Mouse (Mus musculus): ENCODE measurements at regions not wholly inside any gene's neighbourhood (a gene's known extent, or its start where the extent isn't known, plus 50 kb on each side); places are given as distances from the start of the nearest gene placed in this dataset.
"Not testable (repeated sequence)": the region's sequence is repeated elsewhere in the genome, so short reads cannot be mapped to it uniquely, and the experiment has no call there.

DNA sequence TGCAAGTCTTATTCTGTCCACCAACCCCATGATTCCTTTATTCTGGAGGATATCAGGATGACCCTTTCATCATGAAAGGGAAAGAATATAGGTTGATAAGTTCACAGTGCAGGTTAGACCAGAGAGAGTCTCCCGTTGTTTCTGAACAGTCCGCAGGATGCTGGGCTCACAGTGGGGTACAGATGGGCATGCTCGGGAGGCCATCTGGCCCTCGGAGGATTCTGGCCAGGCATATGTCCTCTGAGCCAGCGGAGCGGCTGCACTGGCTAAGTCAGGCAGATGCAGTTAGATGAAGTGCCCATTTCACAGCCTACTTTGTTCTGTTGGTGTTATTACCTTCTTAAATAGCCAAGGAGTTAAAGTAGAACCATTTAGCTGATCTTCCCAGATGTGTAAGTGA, 135.3 kb upstream of the Tas2r119 start:
- no peaks in the 10 kb centered on the region for H3K36me3 ChIP-seq
- H3K4me2 ChIP-seq (replicated peaks): no peak overlapping the region
- H3K27ac ChIP-seq (replicated peaks): no peak overlapping the region
- H3K9ac ChIP-seq (replicated peaks): no peak overlapping the region
- H3K9me3 ChIP-seq: no peaks in the 10 kb centered on the region
- ATAC-seq (ENCODE audit: low FRiP score, low read depth): no peak
- H3K4me1 ChIP-seq: no peaks in the 10 kb centered on the region
- no peaks in the 10 kb centered on the region for H3K27me3 ChIP-seq
- H3K4me3 ChIP-seq: no peak overlapping the region
- WGBS: 87% methylated on average over 6 of the region's 6 CpGs

DNA sequence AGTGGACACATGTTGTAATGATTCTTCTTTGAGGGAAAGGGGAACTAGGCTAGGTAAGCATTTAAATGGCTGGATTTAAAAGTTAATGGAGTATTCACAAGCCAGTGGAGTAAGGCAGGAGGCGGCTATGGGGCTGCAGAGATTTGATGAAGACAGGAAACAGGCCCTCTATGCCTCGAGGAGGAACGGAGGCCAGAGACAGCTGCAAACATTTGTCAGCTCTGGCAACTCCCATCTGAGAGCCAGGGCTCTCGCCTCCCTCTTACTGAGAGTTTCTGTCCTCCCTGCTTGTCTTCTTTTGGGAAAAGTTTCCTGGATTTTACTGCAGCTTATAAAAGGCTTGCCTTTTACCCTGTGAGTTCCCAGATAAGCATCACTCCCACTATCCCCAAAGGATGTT, 134.9 kb upstream of the Tas2r119 start:
- no peak overlapping the region for H3K4me3 ChIP-seq
- no peaks in the 10 kb centered on the region for H3K27me3 ChIP-seq
- ATAC-seq (ENCODE audit: low FRiP score, low read depth): no peak
- no peaks in the 10 kb centered on the region for H3K9me3 ChIP-seq
- 69% methylated on average over 4 of the region's 4 CpGs for WGBS
- H3K36me3 ChIP-seq: no peaks in the 10 kb centered on the region
- H3K4me1 ChIP-seq: no peaks in the 10 kb centered on the region
- no peak overlapping the region for H3K9ac ChIP-seq (replicated peaks)
- H3K4me2 ChIP-seq (replicated peaks): no peak overlapping the region
- H3K27ac ChIP-seq (replicated peaks): no peak overlapping the region

DNA sequence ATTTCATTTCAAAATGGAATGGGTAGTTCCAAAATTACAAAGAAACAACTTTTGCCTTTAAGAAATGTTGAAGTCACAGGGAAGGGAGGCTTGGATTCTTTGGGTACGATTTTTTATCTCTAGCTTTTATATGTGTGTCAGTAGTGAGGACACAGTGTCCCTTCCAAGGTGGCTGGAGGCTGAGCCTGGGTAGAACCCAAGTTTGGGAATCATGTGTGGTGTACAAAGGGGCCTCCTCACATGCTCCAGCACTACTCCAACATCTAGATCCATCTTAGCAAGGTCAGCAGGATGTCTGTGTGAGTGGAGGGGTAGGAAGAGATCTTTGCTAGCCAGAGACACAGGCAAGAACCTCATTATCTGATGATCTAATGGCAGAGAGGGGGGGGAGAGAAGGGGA, 134.5 kb upstream of the Tas2r119 start:
- Histone ChIP-seq H3K4me1 (no peaks in the 10 kb centered on the region), H3K4me2 (replicated peaks) (no peak overlapping the region), H3K4me3 (no peak overlapping the region), H3K9me3 (no peaks in the 10 kb centered on the region), H3K27me3 (no peaks in the 10 kb centered on the region), H3K27ac (replicated peaks) (no peak overlapping the region), H3K9ac (replicated peaks) (no peak overlapping the region), H3K36me3 (no peaks in the 10 kb centered on the region)
- no peak for ATAC-seq (ENCODE audit: low FRiP score, low read depth)
- WGBS: 91% methylated on average over 1 of the region's 1 CpGs

DNA sequence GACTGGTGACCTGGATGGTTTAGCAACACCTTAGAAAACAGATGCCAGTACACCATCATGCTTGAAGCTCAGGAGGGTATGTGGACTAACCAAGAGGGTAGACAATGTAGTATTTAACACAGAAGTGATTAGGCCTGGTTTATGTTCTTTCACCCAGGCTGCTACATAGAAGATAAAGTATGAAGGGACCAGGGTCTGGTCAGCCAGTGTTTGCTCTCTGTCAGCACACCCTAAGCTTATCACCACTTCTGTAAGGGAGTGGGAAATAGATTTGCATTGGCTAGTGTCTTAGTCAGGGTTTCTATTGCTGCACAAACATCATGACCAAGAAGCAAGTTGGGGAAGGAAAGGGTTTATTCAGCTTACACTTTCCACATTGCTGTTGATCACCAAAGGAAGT, 133.9 kb upstream of the Tas2r119 start:
- no peak overlapping the region for H3K27ac ChIP-seq (replicated peaks)
- H3K9ac ChIP-seq (replicated peaks): no peak overlapping the region
- no peaks in the 10 kb centered on the region for H3K27me3 ChIP-seq
- no peak overlapping the region for H3K4me2 ChIP-seq (replicated peaks)
- H3K4me3 ChIP-seq: no peak overlapping the region
- H3K4me1 ChIP-seq: no peaks in the 10 kb centered on the region
- H3K36me3 ChIP-seq: no peaks in the 10 kb centered on the region
- ATAC-seq (ENCODE audit: low FRiP score, low read depth): no peak
- no peaks in the 10 kb centered on the region for H3K9me3 ChIP-seq

DNA sequence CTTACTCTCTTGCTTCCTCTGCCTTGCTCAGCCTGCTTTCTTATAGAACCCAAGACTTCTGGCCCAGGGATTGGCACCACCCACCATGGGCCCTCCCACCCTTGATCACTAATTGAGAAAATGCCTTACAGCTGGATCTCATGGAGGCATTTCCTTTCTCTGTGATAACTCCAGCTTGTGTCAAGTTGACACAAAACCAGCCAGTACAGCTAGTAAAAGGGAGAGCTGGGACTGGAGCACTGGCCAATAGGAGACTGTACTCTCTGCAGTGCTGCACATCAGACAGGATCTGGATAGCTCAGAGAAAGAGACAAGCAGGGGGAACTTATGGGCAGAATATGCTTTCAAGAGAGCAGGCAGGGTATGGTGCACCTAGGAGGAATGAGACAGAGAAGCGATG, 133.4 kb upstream of the Tas2r119 start:
- not testable (repeated sequence) for ATAC-seq (ENCODE audit: low FRiP score, low read depth); H3K9me3 ChIP-seq; H3K9ac ChIP-seq (replicated peaks); H3K4me3 ChIP-seq; H3K4me2 ChIP-seq (replicated peaks); H3K27ac ChIP-seq (replicated peaks); H3K36me3 ChIP-seq; H3K4me1 ChIP-seq; H3K27me3 ChIP-seq
- WGBS: 97% methylated on average over 1 of the region's 1 CpGs

DNA sequence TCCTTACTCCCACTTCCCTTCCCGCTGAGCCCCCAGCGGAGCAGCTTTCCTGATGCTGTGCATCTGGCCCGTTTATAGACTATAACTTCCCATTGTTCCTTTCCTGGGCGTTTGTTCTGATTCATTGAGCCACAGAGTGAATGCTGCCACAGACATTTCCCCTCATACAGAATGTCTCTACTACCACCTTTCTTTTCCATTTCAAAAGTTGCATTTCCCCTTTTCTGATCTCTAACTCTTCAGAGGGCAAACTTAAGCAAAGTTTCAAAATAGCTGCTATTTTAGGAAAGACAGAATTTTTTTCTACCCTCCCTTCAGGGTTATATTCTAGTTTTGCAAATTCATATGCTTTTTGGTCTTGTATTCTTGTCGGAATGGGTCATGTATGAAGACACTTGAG, 128.3 kb upstream of the Tas2r119 start:
- no peaks in the 10 kb centered on the region for H3K4me1 ChIP-seq
- no peak for ATAC-seq (ENCODE audit: low FRiP score, low read depth)
- H3K4me3 ChIP-seq: no peak overlapping the region
- 29% methylated on average over 5 of the region's 5 CpGs for WGBS
- no peak overlapping the region for H3K27ac ChIP-seq (replicated peaks)
- no peaks in the 10 kb centered on the region for H3K36me3 ChIP-seq
- no peaks in the 10 kb centered on the region for H3K27me3 ChIP-seq
- H3K4me2 ChIP-seq (replicated peaks): no peak overlapping the region
- no peaks in the 10 kb centered on the region for H3K9me3 ChIP-seq
- H3K9ac ChIP-seq (replicated peaks): no peak overlapping the region

DNA sequence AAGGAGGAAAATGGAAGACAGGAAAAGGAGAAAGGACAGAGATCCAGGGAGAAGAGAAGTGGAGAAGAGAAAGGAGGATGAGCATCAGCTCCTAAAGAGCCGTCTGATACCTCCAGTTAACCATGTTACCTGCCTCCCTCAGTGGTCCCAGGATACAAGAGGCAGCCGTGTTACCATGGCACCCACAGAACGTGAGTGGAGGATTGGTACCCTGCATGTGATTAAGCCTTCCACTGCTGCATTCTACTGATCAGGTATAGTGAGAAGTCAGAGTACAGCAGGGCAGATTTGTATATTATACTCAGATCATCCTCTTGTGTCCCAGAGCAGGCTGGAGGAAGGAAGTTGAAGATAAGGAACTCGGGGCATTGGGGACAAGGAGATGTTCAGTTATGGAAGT, 115.5 kb upstream of the Tas2r119 start:
- Histone ChIP-seq H3K4me1 (no peaks in the 10 kb centered on the region), H3K27ac (replicated peaks) (no peak overlapping the region), H3K9me3 (no peaks in the 10 kb centered on the region), H3K27me3 (no peaks in the 10 kb centered on the region), H3K9ac (replicated peaks) (no peak overlapping the region), H3K4me3 (no peak overlapping the region), H3K4me2 (replicated peaks) (no peak overlapping the region), H3K36me3 (no peaks in the 10 kb centered on the region)
- 77% methylated on average over 4 of the region's 4 CpGs for WGBS
- ATAC-seq (ENCODE audit: low FRiP score, low read depth): no peak

DNA sequence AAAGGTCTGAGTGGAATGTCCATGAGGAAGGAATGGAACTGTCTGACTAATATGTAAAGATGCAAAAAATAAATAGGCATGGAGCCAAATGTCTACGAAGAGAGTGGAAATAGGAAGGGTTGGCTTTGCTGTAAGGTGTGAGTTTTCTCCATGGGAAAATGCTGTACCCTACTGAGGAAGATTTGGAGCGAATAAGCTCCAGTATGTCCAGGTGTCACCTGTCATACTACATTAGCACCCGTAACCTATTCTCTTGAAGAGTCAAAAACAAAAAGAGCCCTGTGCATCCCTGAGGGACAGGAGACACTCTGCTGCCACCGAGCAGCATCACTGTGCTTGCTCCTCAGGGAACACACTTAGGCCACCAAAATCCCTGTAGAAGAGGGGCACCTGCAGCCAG, 95.0 kb upstream of the Tas2r119 start:
- no peaks in the 10 kb centered on the region for H3K9me3 ChIP-seq
- H3K36me3 ChIP-seq: no peaks in the 10 kb centered on the region
- 89% methylated on average over 4 of the region's 4 CpGs for WGBS
- no peak overlapping the region for H3K4me3 ChIP-seq
- no peaks in the 10 kb centered on the region for H3K27me3 ChIP-seq
- ATAC-seq (ENCODE audit: low FRiP score, low read depth): no peak
- H3K4me2 ChIP-seq (replicated peaks): no peak overlapping the region
- H3K27ac ChIP-seq (replicated peaks): no peak overlapping the region
- H3K9ac ChIP-seq (replicated peaks): no peak overlapping the region
- H3K4me1 ChIP-seq: no peaks in the 10 kb centered on the region

DNA sequence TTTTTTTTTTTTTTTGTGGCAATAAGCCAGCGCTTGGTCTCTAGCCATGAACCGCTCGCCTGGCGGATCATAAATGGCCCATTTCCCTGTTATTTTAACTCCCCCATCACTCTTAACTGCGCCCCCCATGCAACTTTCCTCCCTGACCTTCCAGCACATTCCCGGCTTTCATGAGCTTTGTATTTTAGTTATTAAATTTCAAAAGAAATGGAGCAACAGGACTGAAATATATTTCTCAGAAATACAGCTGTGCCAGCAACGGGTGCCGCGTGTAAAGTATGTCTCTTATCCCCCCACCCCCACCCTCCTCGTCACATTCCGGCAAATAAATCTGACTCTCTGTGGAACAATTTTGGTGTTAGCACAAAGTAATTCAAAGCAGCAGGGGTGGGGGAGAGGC, 83.2 kb upstream of the Tas2r119 start:
- Histone ChIP-seq H3K4me3 (no peak overlapping the region), H3K9me3 (no peaks in the 10 kb centered on the region), H3K9ac (replicated peaks) (no peak overlapping the region), H3K27me3 (no peaks in the 10 kb centered on the region), H3K27ac (replicated peaks) (no peak overlapping the region), H3K4me2 (replicated peaks) (no peak overlapping the region), H3K4me1 (no peaks in the 10 kb centered on the region), H3K36me3 (no peaks in the 10 kb centered on the region)
- no peak for ATAC-seq (ENCODE audit: low FRiP score, low read depth)
- 81% methylated on average over 11 of the region's 11 CpGs for WGBS

DNA sequence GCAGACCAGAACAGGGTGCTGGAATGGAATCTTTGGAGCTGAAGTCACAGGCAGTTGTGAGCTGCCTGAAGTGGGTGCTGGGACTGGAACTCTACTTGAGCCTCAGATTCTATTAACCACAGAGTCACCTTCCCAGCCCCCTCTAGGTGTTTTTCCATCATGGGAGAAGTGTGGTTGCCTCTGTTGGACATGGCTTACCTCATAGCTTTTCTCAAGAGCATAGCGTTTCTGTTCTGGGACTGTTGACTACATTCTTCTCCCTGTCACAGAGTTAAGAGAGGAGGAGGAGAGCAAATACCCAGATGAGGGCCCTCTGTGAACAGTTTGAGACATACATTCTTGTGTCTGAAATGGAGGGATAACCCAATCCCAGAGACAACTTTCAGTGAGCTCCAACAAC, 81.5 kb upstream of the Tas2r119 start:
- Histone ChIP-seq H3K4me3 (no peak overlapping the region), H3K9ac (replicated peaks) (no peak overlapping the region), H3K27ac (replicated peaks) (no peak overlapping the region), H3K36me3 (no peaks in the 10 kb centered on the region), H3K27me3 (no peaks in the 10 kb centered on the region), H3K4me1 (no peaks in the 10 kb centered on the region), H3K4me2 (replicated peaks) (no peak overlapping the region), H3K9me3 (no peaks in the 10 kb centered on the region)
- no peak for ATAC-seq (ENCODE audit: low FRiP score, low read depth)
- 88% methylated on average over 1 of the region's 1 CpGs for WGBS

DNA sequence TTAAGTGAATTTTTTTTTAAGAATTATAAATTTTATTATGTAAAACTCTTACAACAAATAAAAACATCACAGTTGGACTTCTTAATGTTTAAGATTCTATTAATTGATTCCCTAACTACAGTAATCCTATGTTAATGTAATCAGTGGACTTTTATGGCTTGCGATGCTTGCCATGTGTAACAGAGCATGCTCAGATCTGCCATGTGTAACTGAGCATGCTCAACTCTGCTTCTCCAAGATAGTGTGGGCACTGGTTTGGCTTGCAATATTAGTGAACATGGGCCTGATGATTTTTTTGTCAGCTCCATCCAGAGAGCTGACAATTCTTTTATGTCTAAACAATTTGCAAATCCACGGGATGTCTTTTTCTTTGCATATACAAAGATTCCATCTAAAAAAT, 66.4 kb upstream of the Tas2r119 start:
- 93% methylated on average over 2 of the region's 2 CpGs for WGBS
- Histone ChIP-seq H3K9me3 (no peaks in the 10 kb centered on the region), H3K9ac (replicated peaks) (no peak overlapping the region), H3K27me3 (no peaks in the 10 kb centered on the region), H3K36me3 (no peaks in the 10 kb centered on the region), H3K4me2 (replicated peaks) (no peak overlapping the region), H3K27ac (replicated peaks) (no peak overlapping the region), H3K4me3 (no peak overlapping the region), H3K4me1 (no peaks in the 10 kb centered on the region)
- no peak for ATAC-seq (ENCODE audit: low FRiP score, low read depth)

Measured in midbrain, embryonic 12.5 days (tissue).